Mouse (Mus musculus) layer of hippocampus, adult 2 months (tissue): ENCODE measurements at regions not wholly inside any gene's neighbourhood (a gene's known extent, or its start where the extent isn't known, plus 50 kb on each side); places are given as distances from the start of the nearest gene placed in this dataset.

ENCODE experiments used
- DNase-seq, 2 experiments: peaks; one replicate each; pipeline ENCODE4 v3.0.0; 2022; ENCODE audit warnings: low spot score in 2 of 2
- H3K27ac ChIP-seq: fragments of 200-600 bp; 2 replicates; pipeline ENCODE4 v1.8.1; 2022
- H3K4me3 ChIP-seq: fragments of 200-600 bp; 2 replicates; pipeline ENCODE4 v1.8.1; 2022; ENCODE audit warnings: mild to moderate bottlenecking
- CTCF ChIP-seq: fragments of 200-600 bp; conservative IDR thresholded peaks from 2 replicates; pipeline ENCODE4 v1.8.1; 2022; ENCODE audit warnings: antibody characterized with exemption, mild to moderate bottlenecking, moderate library complexity

DNA sequence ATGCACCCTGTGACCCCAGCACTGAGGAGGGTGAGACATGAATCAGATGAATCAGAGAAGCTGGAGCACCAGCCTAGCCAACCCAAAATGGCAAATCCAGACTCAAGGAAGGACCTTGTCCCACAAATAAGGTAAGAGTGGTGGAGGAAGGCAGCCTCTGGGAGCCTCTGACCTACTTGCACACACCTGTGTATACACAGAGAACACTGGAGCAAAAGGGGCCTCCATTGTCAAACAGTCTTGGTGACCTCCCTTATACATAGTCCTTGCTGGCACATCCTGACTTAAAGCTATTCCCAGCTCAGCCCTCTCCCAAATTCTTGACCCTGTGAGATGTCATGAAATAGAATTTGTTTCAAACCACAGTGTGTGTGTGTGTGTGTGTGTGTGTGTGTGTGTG, 57.1 kb downstream of the Inhbb start:
- no peak overlapping the region for H3K27ac ChIP-seq
- H3K4me3 ChIP-seq = no peak overlapping the region
- TF ChIP-seq CTCF = no peak
- DNase-seq = no peak

DNA sequence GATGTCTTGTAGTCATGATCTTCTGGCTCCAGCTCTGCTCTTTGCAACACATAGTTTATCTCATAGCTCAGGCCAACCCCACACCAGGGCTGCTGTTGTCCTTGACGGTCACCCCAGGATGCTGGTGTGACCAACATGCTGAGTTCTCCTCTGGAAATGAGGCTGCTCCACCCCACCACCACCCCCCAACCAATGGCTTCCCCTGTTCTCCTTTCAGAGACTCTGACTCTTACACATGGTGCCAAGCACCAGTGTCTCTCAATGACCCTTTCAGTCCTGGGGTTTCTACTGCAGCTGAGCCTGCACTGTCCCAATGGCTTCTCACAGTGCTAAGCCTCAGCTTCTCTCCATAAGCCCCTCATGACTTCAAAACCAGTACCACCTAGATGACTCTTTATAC, 64.0 kb downstream of the Inhbb start:
- TF ChIP-seq CTCF = no peak
- DNase-seq = no peak
- H3K27ac ChIP-seq = no peak overlapping the region
- H3K4me3 ChIP-seq = no peak overlapping the region

DNA sequence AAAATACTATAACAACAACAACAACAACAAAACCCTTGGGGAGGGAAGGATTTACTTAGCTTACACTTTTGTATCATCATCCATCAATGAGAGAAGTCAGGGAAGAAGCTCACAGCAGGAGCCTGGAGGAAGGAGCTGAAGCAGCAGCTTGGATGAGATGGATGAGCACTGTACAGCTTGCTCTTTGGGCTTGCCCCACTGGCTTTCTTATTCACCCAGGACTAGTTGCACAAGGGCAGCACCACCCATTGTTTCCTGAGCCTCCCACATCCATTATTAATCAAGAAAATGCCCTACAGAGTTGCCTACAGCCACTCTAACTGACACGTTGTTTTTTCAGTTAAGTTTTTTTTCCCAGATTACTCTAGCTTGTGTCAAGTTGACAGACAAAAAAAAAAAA, 65.1 kb downstream of the Inhbb start:
- H3K27ac ChIP-seq = no peak overlapping the region
- TF ChIP-seq CTCF = no peak
- no peak for DNase-seq
- no peak overlapping the region for H3K4me3 ChIP-seq

DNA sequence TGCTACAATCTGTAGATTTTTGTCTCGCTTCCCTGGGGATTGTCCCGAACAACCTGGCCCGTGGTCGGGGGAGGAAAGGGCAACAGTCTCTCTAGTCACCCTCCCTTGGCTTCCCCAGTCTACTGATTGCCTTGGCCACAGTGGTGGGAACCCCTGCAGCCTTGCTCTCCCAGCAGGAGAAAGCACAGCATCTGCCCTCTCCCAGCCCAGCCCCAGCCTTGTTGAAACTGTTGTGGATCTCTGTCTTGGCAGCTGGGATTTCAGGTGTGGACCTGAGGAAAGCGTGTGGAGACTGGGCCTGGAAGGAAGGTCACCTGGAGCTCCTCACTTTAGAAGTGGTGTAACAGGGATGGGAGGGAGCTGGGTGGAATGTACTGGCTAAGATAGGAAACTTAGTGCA, 66.6 kb downstream of the Inhbb start:
- TF ChIP-seq CTCF = no peak
- Histone ChIP-seq H3K4me3 (no peak overlapping the region), H3K27ac (no peak overlapping the region)
- DNase-seq = no peak

DNA sequence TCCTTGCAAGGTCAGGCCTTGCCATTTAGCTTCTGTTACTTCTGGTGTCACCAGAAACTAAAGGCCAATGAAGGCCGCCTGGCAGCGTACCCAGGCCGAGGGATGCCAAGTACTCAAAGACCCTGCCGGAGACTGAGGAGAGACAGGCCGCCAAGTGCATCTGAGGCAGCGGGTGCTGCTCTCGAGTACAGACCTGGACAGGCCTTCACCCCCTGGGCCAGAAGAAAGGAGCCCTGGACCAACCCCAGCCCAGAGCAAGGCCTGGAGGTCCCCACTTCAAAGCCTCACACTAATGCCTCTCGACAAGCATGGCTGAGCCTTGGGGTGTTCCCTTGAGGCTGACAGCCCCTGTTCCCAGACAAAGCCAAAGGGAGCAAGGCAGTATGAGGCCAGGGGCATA, 70.5 kb downstream of the Inhbb start:
- Histone ChIP-seq H3K4me3 (no peak overlapping the region), H3K27ac (no peak overlapping the region)
- no peak for DNase-seq
- TF ChIP-seq CTCF = no peak

DNA sequence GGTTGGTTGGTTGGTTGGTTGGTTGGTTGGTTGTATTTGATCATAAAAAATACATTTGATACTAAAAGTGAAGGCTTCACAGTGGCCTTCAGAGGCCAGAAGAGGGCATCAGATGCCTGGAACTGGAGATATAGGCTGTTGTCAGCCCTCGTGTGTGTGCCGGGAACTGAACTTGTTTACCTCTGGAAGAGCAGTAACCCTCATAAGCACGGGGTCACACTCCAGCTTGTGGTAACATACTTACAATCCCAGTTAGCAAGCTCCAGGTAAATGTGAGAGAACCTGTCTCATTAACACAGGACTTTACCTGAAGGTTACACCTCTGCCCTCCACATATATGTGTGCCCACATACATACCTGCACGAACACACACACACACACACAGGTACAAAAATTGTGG, 71.2 kb downstream of the Inhbb start:
- no peak overlapping the region for H3K4me3 ChIP-seq
- TF ChIP-seq CTCF = no peak
- no peak for DNase-seq
- no peak overlapping the region for H3K27ac ChIP-seq

DNA sequence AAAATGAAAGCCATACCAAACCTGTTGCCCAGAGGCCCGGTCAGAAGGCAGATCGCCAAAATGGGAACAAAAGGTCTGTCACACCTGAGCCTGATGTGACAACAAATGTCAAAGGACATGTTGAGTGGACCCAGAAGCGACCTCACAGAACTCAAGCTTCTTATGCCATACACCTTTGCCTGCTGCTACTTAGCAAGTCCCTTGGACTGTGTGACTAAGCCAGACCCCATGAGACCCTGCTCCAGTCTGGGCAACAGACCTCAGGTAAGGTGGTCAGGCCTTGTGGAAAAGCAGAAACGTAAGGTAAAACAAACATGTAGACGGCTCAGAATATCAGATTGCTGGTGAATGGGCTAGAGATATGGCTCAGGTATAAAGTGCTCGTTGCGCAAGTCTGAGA, 71.8 kb downstream of the Inhbb start:
- no peak for TF ChIP-seq CTCF
- no peak overlapping the region for H3K27ac ChIP-seq
- DNase-seq = no peak
- H3K4me3 ChIP-seq = no peak overlapping the region

DNA sequence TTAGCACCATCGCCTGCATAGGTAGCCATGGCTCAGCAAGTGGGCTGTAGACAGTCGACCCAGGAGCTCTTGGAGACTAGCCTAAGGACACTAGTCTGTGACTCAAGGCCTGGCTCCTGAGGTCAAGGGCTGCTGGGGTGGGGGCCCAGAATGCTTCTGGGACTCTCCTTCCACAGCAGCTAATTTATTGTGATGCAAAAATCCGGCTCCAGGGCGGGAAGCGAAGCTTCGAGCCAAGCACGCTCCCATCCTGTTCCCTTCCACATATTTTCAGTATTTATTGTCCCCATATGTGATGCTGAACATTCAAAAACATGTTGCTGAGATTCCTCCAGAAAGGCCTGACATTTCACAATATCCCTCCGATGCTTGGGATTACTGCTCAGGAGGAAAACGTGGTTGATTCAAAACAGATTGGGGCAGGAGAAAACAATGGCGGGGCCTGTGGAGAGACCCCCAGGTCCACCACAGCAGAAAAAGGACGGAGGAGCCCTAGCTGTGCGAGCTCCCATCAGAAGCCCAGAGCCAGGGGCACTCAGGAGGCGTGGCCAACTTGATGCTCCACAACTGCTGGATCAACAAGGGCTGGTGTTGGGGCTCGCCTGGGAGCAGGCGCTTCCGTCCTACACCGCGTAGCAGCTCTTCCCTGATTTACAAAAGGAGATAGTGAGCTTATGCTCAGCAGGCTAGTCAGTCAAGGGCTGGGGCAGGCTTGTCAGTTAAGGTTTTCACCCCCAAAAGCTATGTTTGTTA, 73.4 kb downstream of the Inhbb start:
- no peak for TF ChIP-seq CTCF
- peak in 1 of 2 experiments; percentile 12 for DNase-seq
- no peak overlapping the region for H3K4me3 ChIP-seq
- no peak overlapping the region for H3K27ac ChIP-seq

DNA sequence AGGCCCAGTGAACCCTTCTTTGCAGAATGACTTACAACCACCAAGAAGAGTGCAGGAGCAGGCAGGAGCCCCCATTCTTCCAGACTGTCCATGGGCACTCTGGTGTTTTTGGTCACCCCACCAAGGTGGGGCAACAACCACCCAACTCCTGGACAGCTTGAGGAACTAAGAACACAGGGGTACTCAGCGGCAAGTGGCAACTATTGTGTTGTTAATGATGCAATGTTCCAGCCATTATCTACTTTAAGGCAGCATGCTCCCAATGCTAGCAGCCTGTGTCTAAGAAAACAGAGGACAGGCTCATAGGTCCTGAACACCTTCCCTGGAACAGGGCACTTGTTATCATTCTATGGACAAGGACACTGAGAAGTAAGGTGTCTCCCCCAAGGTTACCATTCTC, 74.3 kb downstream of the Inhbb start:
- no peak overlapping the region for H3K4me3 ChIP-seq
- no peak for TF ChIP-seq CTCF
- no peak for DNase-seq

DNA sequence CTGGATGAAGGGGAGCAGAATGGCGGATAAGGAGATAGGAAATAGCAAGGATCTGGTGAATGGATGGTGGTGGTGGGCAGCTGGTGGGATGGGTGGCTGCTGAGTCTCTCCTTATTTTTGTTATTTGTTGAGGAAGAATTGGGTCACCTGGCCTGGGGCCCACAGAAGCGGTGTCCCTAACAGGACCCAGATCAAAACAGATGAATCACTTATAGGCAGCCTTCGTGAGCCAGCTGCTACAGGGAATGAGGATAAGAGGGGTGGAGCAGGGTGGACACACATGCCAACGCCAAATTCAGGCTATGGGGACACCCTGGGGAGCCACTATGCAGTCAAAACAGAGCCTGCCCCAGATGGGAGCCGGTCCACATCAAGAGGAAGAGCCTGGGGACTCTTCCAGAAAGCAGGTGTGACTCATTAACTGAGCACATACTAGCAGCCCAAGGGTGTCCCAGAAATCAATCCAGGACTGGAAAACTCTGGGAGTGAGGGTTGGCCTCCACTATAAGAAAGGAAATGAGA, 75.4 kb downstream of the Inhbb start:
- H3K27ac ChIP-seq = no peak overlapping the region
- no peak overlapping the region for H3K4me3 ChIP-seq
- DNase-seq = no peak
- TF ChIP-seq CTCF = no peak

More for the DNA sequence above, 74.3 kb downstream of the Inhbb start:
- H3K27ac ChIP-seq = no peak overlapping the region

DNA sequence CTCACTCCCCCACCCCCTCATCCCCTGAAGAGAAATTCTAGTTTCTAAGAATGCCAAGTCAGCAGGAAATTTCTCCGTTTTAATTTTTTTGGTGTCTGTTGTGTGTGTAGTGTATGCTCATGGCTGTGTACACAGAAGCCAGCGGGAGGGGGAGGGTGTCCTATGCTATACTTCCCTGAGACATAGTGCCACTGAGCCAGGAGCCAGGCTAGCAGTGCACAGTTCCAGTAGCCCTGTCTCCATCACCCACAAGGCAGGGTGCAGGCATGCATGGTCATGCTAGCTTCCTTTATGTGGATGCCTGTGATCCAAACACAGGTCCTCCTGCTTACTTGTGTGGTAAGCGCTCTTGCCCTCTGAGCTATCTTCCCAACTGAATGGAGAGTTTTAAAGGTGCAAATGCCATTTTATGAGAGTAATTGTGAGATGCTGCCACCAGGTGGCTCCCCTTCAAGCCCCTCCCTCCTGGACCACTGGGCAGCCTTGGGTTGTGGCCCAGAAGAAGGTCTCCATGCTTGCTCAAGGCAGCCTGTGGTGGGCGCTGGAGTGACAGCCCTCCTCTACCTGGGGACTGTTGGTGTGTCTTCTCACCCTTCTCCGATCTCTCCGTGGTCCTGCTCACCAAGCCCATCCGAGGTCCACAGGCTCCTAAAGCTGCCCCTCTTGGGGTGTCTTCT, 76.8 kb downstream of the Inhbb start:
- TF ChIP-seq CTCF = peak; percentile 64
- Histone ChIP-seq H3K27ac (no peak overlapping the region), H3K4me3 (no peak overlapping the region)
- no peak for DNase-seq

DNA sequence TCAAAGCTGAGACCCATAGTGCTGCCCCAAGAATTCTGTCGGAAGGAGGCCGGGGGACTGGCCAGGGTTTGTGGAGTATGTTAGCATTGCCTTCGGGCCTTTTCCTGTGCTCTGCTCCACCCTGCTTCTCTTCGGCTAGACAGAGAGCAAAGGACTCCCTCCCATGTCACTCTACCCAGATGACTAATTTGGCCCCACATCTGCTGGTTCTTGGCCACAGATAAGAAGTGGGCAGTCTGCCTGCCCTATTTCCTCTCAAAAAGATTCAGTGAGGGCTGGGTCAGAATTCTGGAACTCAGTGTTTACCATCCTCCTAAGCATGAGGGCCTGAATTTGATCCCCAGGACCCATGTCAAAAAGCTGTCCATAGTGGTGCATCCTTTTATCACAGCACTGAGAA, 78.0 kb downstream of the Inhbb start:
- no peak for TF ChIP-seq CTCF
- DNase-seq = no peak
- Histone ChIP-seq H3K4me3 (no peak overlapping the region), H3K27ac (no peak overlapping the region)

DNA sequence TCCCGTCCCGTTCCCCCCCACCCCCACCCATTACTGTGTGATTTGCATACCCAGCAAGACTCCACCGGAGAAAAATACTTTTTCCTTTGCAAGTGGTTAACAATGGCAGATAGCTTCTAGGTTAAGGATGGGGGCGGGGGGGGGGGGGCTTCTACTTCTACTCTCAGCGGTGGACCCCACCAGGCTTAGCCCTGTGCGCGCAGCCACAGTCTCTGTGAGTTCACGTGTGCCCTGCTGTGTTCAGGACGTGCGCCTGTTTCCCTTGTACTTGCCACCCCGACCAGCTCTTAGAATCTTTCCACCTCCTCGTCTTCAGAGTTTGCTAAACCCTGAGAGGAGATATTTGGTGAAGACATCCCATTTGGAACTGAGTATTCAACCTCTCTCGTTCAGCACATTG, 86.9 kb downstream of the Inhbb start:
- no peak for DNase-seq
- TF ChIP-seq CTCF = no peak
- no peak overlapping the region for H3K4me3 ChIP-seq
- H3K27ac ChIP-seq = no peak overlapping the region
